Mouse (Mus musculus): ENCODE data around the gene Top3a. TPM values are rescaled to one million over a fixed set of nuclear protein-coding genes. Genes with fewer than 3 reads are reported as not detected.
"Not testable (repeated sequence)": the region's sequence is repeated elsewhere in the genome, so short reads cannot be mapped to it uniquely, and the experiment has no call there.

The Top3a gene
- total RNA-seq (2018; cell fraction: chromatin; rRNA removed) = 10 to 100 TPM; 13.4 to 79.6 (median 48.4) TPM
- total RNA-seq (2018; cell fraction: cytosol; rRNA removed) = 10 to 100 TPM in 19 of 26 experiments, 1 to 10 TPM in 7; 4.3 to 15.9 (median 11.8) TPM
- 10 to 100 TPM in 25 of 26 experiments, 1 to 10 TPM in 1; 7.2 to 43.0 (median 31.6) TPM for total RNA-seq (2018; cell fraction: nucleus; rRNA removed)
- polyA plus RNA-seq (2018) = 8.7 to 12.0 TPM (median 11.4 TPM) in 3 replicates

- peak within 1 kb of the TSS; percentile 96 for H3K4me3 ChIP-seq (ENCODE audit: inconsistent target)
- WGBS (ENCODE audit: missing documents) = under 1% methylated on average over 62 of the region's 62 CpGs
- peaks cover 26% of the 10 kb centered on the region; the same call in 1 of the 2 replicates for H3K36me3 ChIP-seq (ENCODE audit: inconsistent target)
- H3K27ac ChIP-seq = peak within 1 kb of the TSS; percentile 99
- H3K79me2 ChIP-seq (ENCODE audit: inconsistent target) = peaks cover 87% of the 10 kb centered on the region
Measured at GRCm38 (mm10) chr11:60776829-60777740, at the start of gene Top3a, which contains the start of gene Smcr8. TSS of gene Top3a (minus strand) at chr11:60777365. TSS of gene Smcr8 (plus strand) at chr11:60777524.

GRCm38 (mm10) chr11:60826700-60827099, 49.5 kb upstream of the Top3a start:
- Histone ChIP-seq H3K27ac (no peak overlapping the region), H3K79me2 (ENCODE audit: inconsistent target) (peaks cover 10% of the 10 kb centered on the region), H3K36me3 (ENCODE audit: inconsistent target) (no peaks in the 10 kb centered on the region), H3K4me3 (ENCODE audit: inconsistent target) (no peak overlapping the region)
- WGBS (ENCODE audit: missing documents) = 13% methylated on average over 1 of the region's 1 CpGs

DNA sequence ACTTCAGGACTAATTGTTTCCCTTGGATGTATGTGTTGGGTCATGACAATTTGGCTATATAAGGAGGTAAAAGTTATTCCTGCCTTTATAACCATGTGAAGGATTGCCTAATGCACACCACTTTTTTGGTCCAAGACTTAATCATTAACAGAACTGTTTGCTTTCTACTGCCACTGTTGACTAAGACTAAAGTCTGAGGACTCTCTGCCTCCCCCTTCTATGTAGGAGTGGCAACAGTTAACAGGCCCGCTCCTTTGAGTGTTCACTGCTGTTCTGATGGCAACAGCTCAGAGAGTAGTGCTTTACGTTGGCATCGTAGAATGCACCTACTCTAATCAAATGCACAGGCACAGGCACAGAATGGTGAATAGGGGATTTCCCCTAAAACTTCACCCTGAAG, 48.0 kb upstream of the Top3a start:
- Histone ChIP-seq H3K27ac (no peak overlapping the region), H3K36me3 (ENCODE audit: inconsistent target) (no peaks in the 10 kb centered on the region), H3K79me2 (ENCODE audit: inconsistent target) (no peaks in the 10 kb centered on the region), H3K4me3 (ENCODE audit: inconsistent target) (no peak overlapping the region)
- WGBS (ENCODE audit: missing documents) = 97% methylated on average over 3 of the region's 3 CpGs

DNA sequence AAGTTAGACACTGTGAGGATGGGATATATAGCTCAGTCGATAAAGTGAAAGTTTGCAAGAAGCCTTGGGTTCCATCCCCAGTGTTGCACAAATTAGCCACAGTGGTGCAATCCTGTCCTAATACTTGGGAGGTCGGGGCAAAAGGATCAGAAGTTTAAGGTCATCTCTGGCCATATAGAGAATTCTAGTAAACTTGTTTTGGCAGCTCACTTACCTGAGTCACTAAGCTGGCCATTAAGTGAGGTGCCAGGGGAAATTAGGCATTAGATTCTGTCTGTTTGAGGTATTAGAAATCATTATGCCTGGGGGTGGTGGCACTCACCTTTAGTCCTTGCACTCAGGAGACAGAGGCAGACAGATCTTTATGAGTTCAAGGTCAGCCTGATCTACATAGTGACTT, 46.6 kb upstream of the Top3a start:
- Histone ChIP-seq H3K79me2 (ENCODE audit: inconsistent target) (no peaks in the 10 kb centered on the region), H3K27ac (no peak overlapping the region), H3K36me3 (ENCODE audit: inconsistent target) (no peaks in the 10 kb centered on the region), H3K4me3 (ENCODE audit: inconsistent target) (no peak overlapping the region)
- WGBS (ENCODE audit: missing documents) = 38% methylated on average over 2 of the region's 2 CpGs

DNA sequence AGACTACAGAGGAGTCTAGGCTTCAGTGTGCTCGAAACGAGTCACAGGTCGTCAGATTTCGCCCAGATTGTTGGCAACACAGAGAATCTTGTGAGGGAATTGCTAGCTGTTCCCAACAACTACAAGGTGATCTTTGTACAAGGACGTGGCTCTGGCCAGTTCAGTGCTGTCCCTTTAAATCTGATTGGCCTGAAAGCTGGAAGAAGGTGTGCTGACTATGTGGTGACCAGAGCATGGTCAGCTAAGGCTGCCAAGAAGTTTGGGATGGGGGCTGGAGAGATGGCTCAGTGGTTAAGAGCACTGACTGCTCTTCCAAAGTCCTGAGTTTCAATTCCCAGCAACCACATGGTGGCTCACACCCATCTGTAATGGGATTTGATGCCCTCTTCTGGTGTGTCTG, 39.2 kb upstream of the Top3a start:
- H3K79me2 ChIP-seq (ENCODE audit: inconsistent target) = no peaks in the 10 kb centered on the region
- H3K36me3 ChIP-seq (ENCODE audit: inconsistent target) = no peaks in the 10 kb centered on the region
- H3K4me3 ChIP-seq (ENCODE audit: inconsistent target) = no peak overlapping the region
- WGBS (ENCODE audit: missing documents) = 72% methylated on average over 5 of the region's 5 CpGs
- no peak overlapping the region for H3K27ac ChIP-seq

GRCm38 (mm10) chr11:60811618-60812017, 34.5 kb upstream of the Top3a start, which contains the start of gene Shmt1:
TSS of gene Shmt1 (minus strand) at chr11:60811718.
- 22% methylated on average over 6 of the region's 6 CpGs for WGBS (ENCODE audit: missing documents)
- not testable (repeated sequence) for H3K27ac ChIP-seq; H3K79me2 ChIP-seq (ENCODE audit: inconsistent target); H3K36me3 ChIP-seq (ENCODE audit: inconsistent target)
- H3K4me3 ChIP-seq (ENCODE audit: inconsistent target) = peak within 1 kb of the TSS; percentile 47

- Histone ChIP-seq H3K27ac (no peak overlapping the region), H3K36me3 (ENCODE audit: inconsistent target) (no peaks in the 10 kb centered on the region), H3K79me2 (ENCODE audit: inconsistent target) (no peaks in the 10 kb centered on the region), H3K4me3 (ENCODE audit: inconsistent target) (peak overlapping the region; percentile 47)
- 0% methylated on average over 20 of the region's 29 CpGs for WGBS (ENCODE audit: missing documents)
Measured at GRCm38 (mm10) chr11:60811054-60811460, 33.9 kb upstream of the Top3a start.

GRCm38 (mm10) chr11:60810046-60810965, 33.1 kb upstream of the Top3a start:
- H3K27ac ChIP-seq = no peak overlapping the region

DNA sequence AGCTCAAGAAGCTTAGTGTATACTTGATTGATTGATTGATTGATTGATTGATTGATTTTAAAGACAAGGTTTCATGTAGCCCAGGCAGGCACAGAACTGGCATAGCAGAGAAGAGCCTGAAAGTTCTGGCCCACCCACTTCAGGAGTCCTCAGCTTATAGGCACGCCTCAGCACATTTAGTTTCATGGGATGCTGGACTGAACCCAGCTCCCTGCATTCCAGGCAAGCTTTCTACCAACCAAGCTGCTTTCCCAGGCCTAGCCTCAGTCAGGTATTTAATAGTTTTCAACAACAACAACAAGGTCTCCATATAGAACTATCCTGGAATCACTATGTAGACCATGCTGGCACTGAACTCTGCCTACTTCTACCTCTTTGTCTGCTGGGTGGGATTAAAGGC, 32.4 kb upstream of the Top3a start:
- Histone ChIP-seq H3K36me3 (ENCODE audit: inconsistent target) (no peaks in the 10 kb centered on the region), H3K4me3 (ENCODE audit: inconsistent target) (no peak overlapping the region), H3K27ac (no peak overlapping the region), H3K79me2 (ENCODE audit: inconsistent target) (no peaks in the 10 kb centered on the region)
- 90% methylated on average over 1 of the region's 1 CpGs for WGBS (ENCODE audit: missing documents)

More at GRCm38 (mm10) chr11:60810046-60810965, 33.1 kb upstream of the Top3a start:
- no peaks in the 10 kb centered on the region for H3K36me3 ChIP-seq (ENCODE audit: inconsistent target)
- WGBS (ENCODE audit: missing documents) = 26% methylated on average over 14 of the region's 14 CpGs
- no peaks in the 10 kb centered on the region for H3K79me2 ChIP-seq (ENCODE audit: inconsistent target)
- peak overlapping the region; percentile 47 for H3K4me3 ChIP-seq (ENCODE audit: inconsistent target)

- Histone ChIP-seq H3K4me3 (ENCODE audit: inconsistent target) (no peak overlapping the region), H3K79me2 (ENCODE audit: inconsistent target) (no peaks in the 10 kb centered on the region), H3K36me3 (ENCODE audit: inconsistent target) (no peaks in the 10 kb centered on the region), H3K27ac (no peak overlapping the region)
- 95% methylated on average over 4 of the region's 4 CpGs for WGBS (ENCODE audit: missing documents)
Measured at GRCm38 (mm10) chr11:60808286-60809070, 31.3 kb upstream of the Top3a start.

- no peaks in the 10 kb centered on the region for H3K79me2 ChIP-seq (ENCODE audit: inconsistent target)
- no peak overlapping the region for H3K27ac ChIP-seq
- H3K4me3 ChIP-seq (ENCODE audit: inconsistent target) = no peak overlapping the region
- H3K36me3 ChIP-seq (ENCODE audit: inconsistent target) = no peaks in the 10 kb centered on the region
- WGBS (ENCODE audit: missing documents) = 100% methylated on average over 1 of the region's 1 CpGs
Measured at GRCm38 (mm10) chr11:60800892-60801291, 23.7 kb upstream of the Top3a start.

DNA sequence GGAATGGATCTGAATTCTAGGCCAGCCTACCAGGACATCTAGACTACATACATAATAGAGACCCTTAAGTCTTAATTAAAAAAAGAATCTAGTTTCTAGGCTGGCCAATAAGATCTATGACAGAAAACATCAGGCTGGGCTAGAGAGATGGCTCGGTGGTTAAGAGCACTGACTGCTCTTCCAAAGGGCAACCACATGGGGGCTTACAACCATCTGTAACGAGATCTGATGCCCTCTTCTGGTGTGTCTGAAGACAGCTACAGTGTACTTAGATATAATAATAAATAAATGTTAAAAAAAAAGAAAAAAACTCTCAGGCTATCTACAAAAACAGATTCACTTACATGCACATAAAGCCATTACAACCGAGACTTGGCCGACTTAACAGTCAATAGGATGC, 22.8 kb upstream of the Top3a start:
- H3K27ac ChIP-seq = no peak overlapping the region
- H3K4me3 ChIP-seq (ENCODE audit: inconsistent target) = no peak overlapping the region
- WGBS (ENCODE audit: missing documents) = 92% methylated on average over 4 of the region's 4 CpGs
- no peaks in the 10 kb centered on the region for H3K79me2 ChIP-seq (ENCODE audit: inconsistent target)
- no peaks in the 10 kb centered on the region for H3K36me3 ChIP-seq (ENCODE audit: inconsistent target)

- H3K36me3 ChIP-seq (ENCODE audit: inconsistent target) = peaks cover 8% of the 10 kb centered on the region; the same call in 1 of the 2 replicates
- WGBS (ENCODE audit: missing documents) = 87% methylated on average over 11 of the region's 11 CpGs
- no peak overlapping the region for H3K27ac ChIP-seq
Measured at GRCm38 (mm10) chr11:60796342-60796741, 19.2 kb upstream of the Top3a start.

More at GRCm38 (mm10) chr11:60796342-60796741, 19.2 kb upstream of the Top3a start:
- H3K79me2 ChIP-seq (ENCODE audit: inconsistent target) = no peaks in the 10 kb centered on the region
- H3K4me3 ChIP-seq (ENCODE audit: inconsistent target) = no peak overlapping the region
